Mouse (Mus musculus) liver, embryonic 11.5 days (tissue): ENCODE measurements around the gene Kctd19. TPM values are rescaled to one million over a fixed set of nuclear protein-coding genes. Genes with fewer than 3 reads are reported as not detected.

ENCODE experiments used
- ATAC-seq: fragments of 200-750 bp; cut with Nextera tagmentation; replicated peaks from 2 replicates; pipeline ENCODE4 v1.8.0; 2017; ENCODE audit warnings: moderate number of reproducible peaks, mild to moderate bottlenecking, moderate TSS enrichment, moderate library complexity; ENCODE audit not compliant: low FRiP score
- DNase-seq: peaks from one replicate; pipeline ENCODE4 v3.0.0-alpha.2; 2017; ENCODE audit warnings: low spot score
- H3K27ac ChIP-seq: fragments of 300-500 bp; sonication (generic); 2 replicates; pipeline ENCODE4 v1.5.1; 2014; ENCODE audit warnings: mild to moderate bottlenecking, low read depth, low read length, control low read depth
- H3K27me3 ChIP-seq: fragments of 300-500 bp; sonication (generic); replicated peaks from 2 replicates; pipeline ENCODE4 v1.6.1; 2014; ENCODE audit warnings: low read length, mixed read lengths; ENCODE audit not compliant: control insufficient read depth, insufficient read depth
- H3K36me3 ChIP-seq: fragments of 300-500 bp; sonication (generic); 2 replicates; pipeline ENCODE4 v1.6.1; 2014; ENCODE audit warnings: mild to moderate bottlenecking, low read length, moderate library complexity, mixed read lengths; ENCODE audit not compliant: control insufficient read depth, insufficient read depth
- H3K4me1 ChIP-seq: fragments of 300-500 bp; sonication (generic); replicated peaks from 2 replicates; pipeline ENCODE4 v1.6.1; 2014; ENCODE audit warnings: low read length, mixed read lengths; ENCODE audit not compliant: control insufficient read depth, insufficient read depth
- H3K4me2 ChIP-seq: fragments of 300-500 bp; sonication (generic); 2 replicates; pipeline ENCODE4 v1.6.1; 2014; ENCODE audit warnings: mild to moderate bottlenecking, control low read depth, moderate library complexity
- H3K4me3 ChIP-seq: fragments of 300-500 bp; sonication (generic); 2 replicates; pipeline ENCODE4 v1.5.1; 2014; ENCODE audit warnings: low read depth, low read length, control low read depth
- H3K9ac ChIP-seq: fragments of 300-500 bp; sonication (generic); 2 replicates; pipeline ENCODE4 v1.6.1; 2014; ENCODE audit warnings: low read depth, low read length, control low read depth
- H3K9me3 ChIP-seq: fragments of 300-500 bp; sonication (generic); 2 replicates; pipeline ENCODE4 v1.6.1; 2016; ENCODE audit warnings: low read length, inconsistent platforms, mixed read lengths; ENCODE audit not compliant: control insufficient read depth
- WGBS: fragments of 180-500 bp; shearing (Covaris S2); extraction: QIAGEN DNeasy Blood & Tissue Kit; methylation state at CpG from one replicate; pipeline ENCODE4 v1.1.7; 2014; 5-methylcytosine and 5-hydroxymethylcytosine counted together
- polyA plus RNA-seq: library from polyadenylated mRNA; unstranded; fragments of >200 nt; fragmentation: Nextera tagmentation; extraction: Ambion mirVana; gene quantifications from 2 replicates; pipeline ENCODE4 v1.2.1, GENCODE M21; 2014

The Kctd19 gene
- not detected in 2 replicates for polyA plus RNA-seq

GRCm38 (mm10) chr8:105413391-105413790, at the start of gene Kctd19, which contains the start of gene Lrrc36:
TSS of gene Kctd19 (minus strand) at chr8:105413502.
TSS of gene Lrrc36 (plus strand) at chr8:105413571.
- ATAC-seq = peak; percentile 85

GRCm38 (mm10) chr8:105461085-105461803, 47.9 kb upstream of the Kctd19 start:
- Histone ChIP-seq H3K36me3 (no peaks in the 10 kb centered on the region), H3K27me3 (peaks cover 3% of the 10 kb centered on the region), H3K4me2 (no peak overlapping the region), H3K4me1 (no peaks in the 10 kb centered on the region), H3K4me3 (no peak overlapping the region), H3K9ac (no peak overlapping the region), H3K27ac (no peak overlapping the region), H3K9me3 (no peaks in the 10 kb centered on the region)
- WGBS = 61% methylated on average over 13 of the region's 13 CpGs
- ATAC-seq (no peak), DNase-seq (no peak)

More at GRCm38 (mm10) chr8:105413391-105413790, at the start of gene Kctd19, which contains the start of gene Lrrc36:
- under 1% methylated on average over 34 of the region's 34 CpGs for whole genome bisulfite sequencing
- Histone ChIP-seq H3K4me1 (0 out of 2 replicates have a peak, but pooled peaks cover 2% of the 10 kb centered on the region), H3K27ac (no peak within 1 kb of the TSS), H3K9ac (no peak within 1 kb of the TSS), H3K9me3 (no peaks in the 10 kb centered on the region), H3K4me2 (peak within 1 kb of the TSS; percentile 65), H3K36me3 (no peaks in the 10 kb centered on the region), H3K4me3 (peak within 1 kb of the TSS; percentile 22; the same call in 1 of the 2 replicates), H3K27me3 (peaks cover 26% of the 10 kb centered on the region)
- peak; percentile 77 for DNase-seq

GRCm38 (mm10) chr8:105455218-105455617, 41.9 kb upstream of the Kctd19 start:
- H3K27ac ChIP-seq = no peak overlapping the region
- peak overlapping the region; percentile 44 for H3K4me2 ChIP-seq
- ATAC-seq (no peak), DNase-seq (no peak)
- WGBS = 20% methylated on average over 10 of the region's 10 CpGs
- H3K36me3 ChIP-seq = no peaks in the 10 kb centered on the region
- no peaks in the 10 kb centered on the region for H3K4me1 ChIP-seq
- no peak overlapping the region for H3K4me3 ChIP-seq
- H3K27me3 ChIP-seq = peaks cover 5% of the 10 kb centered on the region; the same call in 1 of the 2 replicates
- no peaks in the 10 kb centered on the region for H3K9me3 ChIP-seq
- H3K9ac ChIP-seq = peak overlapping the region; percentile 8; the same call in 1 of the 2 replicates

GRCm38 (mm10) chr8:105454088-105454487, 40.8 kb upstream of the Kctd19 start:
- Histone ChIP-seq H3K4me3 (no peak overlapping the region), H3K27me3 (peaks cover 5% of the 10 kb centered on the region; the same call in 1 of the 2 replicates), H3K4me2 (no peak overlapping the region), H3K9ac (no peak overlapping the region), H3K27ac (no peak overlapping the region), H3K9me3 (no peaks in the 10 kb centered on the region), H3K36me3 (no peaks in the 10 kb centered on the region), H3K4me1 (0 out of 2 replicates have a peak, but pooled peaks cover 4% of the 10 kb centered on the region)
- 57% methylated on average over 5 of the region's 5 CpGs for WGBS
- ATAC-seq (no peak), DNase-seq (no peak)

- H3K4me3 ChIP-seq = no peak overlapping the region
- no peak overlapping the region for H3K9ac ChIP-seq
- ATAC-seq = no peak
- no peak for DNase-seq
- no peaks in the 10 kb centered on the region for H3K9me3 ChIP-seq
- H3K27me3 ChIP-seq = peaks cover 5% of the 10 kb centered on the region; the same call in 1 of the 2 replicates
- 61% methylated on average over 5 of the region's 5 CpGs for WGBS
- H3K4me1 ChIP-seq = 0 out of 2 replicates have a peak, but pooled peaks cover 6% of the 10 kb centered on the region
- H3K36me3 ChIP-seq = no peaks in the 10 kb centered on the region
- no peak overlapping the region for H3K27ac ChIP-seq
- H3K4me2 ChIP-seq = no peak overlapping the region
Observed at GRCm38 (mm10) chr8:105453296-105453695, 40.0 kb upstream of the Kctd19 start.

- no peaks in the 10 kb centered on the region for H3K36me3 ChIP-seq
- H3K9ac ChIP-seq = no peak overlapping the region
- 0 out of 2 replicates have a peak, but pooled peaks cover 8% of the 10 kb centered on the region for H3K4me1 ChIP-seq
- peaks cover 5% of the 10 kb centered on the region; the same call in 1 of the 2 replicates for H3K27me3 ChIP-seq
- no peak overlapping the region for H3K4me2 ChIP-seq
- H3K9me3 ChIP-seq = no peaks in the 10 kb centered on the region
- 61% methylated on average over 15 of the region's 15 CpGs for WGBS
- DNase-seq (no peak), ATAC-seq (no peak)
- H3K27ac ChIP-seq = no peak overlapping the region
- no peak overlapping the region for H3K4me3 ChIP-seq
Observed at GRCm38 (mm10) chr8:105451903-105452603, 38.8 kb upstream of the Kctd19 start.

- Histone ChIP-seq H3K36me3 (no peaks in the 10 kb centered on the region), H3K27me3 (peaks cover 5% of the 10 kb centered on the region; the same call in 1 of the 2 replicates), H3K9me3 (no peaks in the 10 kb centered on the region), H3K27ac (no peak overlapping the region), H3K4me1 (0 out of 2 replicates have a peak, but pooled peaks cover 8% of the 10 kb centered on the region), H3K4me3 (no peak overlapping the region), H3K9ac (no peak overlapping the region), H3K4me2 (no peak overlapping the region)
- DNase-seq = no peak
- 67% methylated on average over 1 of the region's 1 CpGs for WGBS
- no peak for ATAC-seq
Observed at GRCm38 (mm10) chr8:105450977-105451376, 37.7 kb upstream of the Kctd19 start.

GRCm38 (mm10) chr8:105448596-105448995, 35.3 kb upstream of the Kctd19 start:
- peak overlapping the region; percentile 67 for H3K4me2 ChIP-seq
- H3K9ac ChIP-seq = peak overlapping the region; percentile 59

More at GRCm38 (mm10) chr8:105448596-105448995, 35.3 kb upstream of the Kctd19 start:
- H3K4me3 ChIP-seq = peak overlapping the region; percentile 8; the same call in 1 of the 2 replicates
- ATAC-seq (peak; percentile 91), DNase-seq (no peak)
- H3K4me1 ChIP-seq = peaks cover 15% of the 10 kb centered on the region
- H3K27ac ChIP-seq = peak overlapping the region; percentile 89
- no peaks in the 10 kb centered on the region for H3K36me3 ChIP-seq
- H3K9me3 ChIP-seq = no peaks in the 10 kb centered on the region
- H3K27me3 ChIP-seq = peaks cover 5% of the 10 kb centered on the region; the same call in 1 of the 2 replicates
- 57% methylated on average over 5 of the region's 5 CpGs for WGBS
